In genomic region chr10:75883232-75883552, GRCm38 (mm10) we compare ENCODE assay signal across 9 mouse cellular contexts. TPM values are rescaled to one million over a fixed set of nuclear protein-coding genes. Genes with fewer than 3 reads are reported as not detected.
A peak's percentile ranks its signal among the peaks of the same experiment; 100 is the strongest.
DNase-seq lines count a peak whose midpoint lies in the region; ATAC-seq and TF ChIP-seq lines count a peak whose summit lies in the region.
"Had no signal": no experiment of that assay in that cellular context is flagged by ENCODE, and none has a peak within 500 bp of the region (broad histone marks: within the 10 kb centered on the region; RNA-seq: fewer than 3 reads in every experiment).

No protein-coding gene starts in this region.

- peaks cover 78% of the 10 kb centered on the region for H3K4me1 ChIP-seq in E14TG2a.4 (replicated peaks; ENCODE audit: low read depth, low read length)
- peaks cover 16% of the 10 kb centered on the region for H3K4me1 ChIP-seq in forebrain, embryonic 16.5 days (replicated peaks; ENCODE audit: control insufficient read depth, insufficient read depth, low read length)
- H3K4me1 ChIP-seq in lung, adult 2 months (ENCODE audit: control insufficient read depth, insufficient read depth, low read length), result no peaks in the 10 kb centered on the region

- H3K9me3 ChIP-seq in E14TG2a.4 (ENCODE audit: low read length), result no peaks in the 10 kb centered on the region
- H3K9me3 ChIP-seq in forebrain, embryonic 16.5 days (ENCODE audit: control insufficient read depth, low read length), result no peaks in the 10 kb centered on the region

- no peak overlapping the region for H3K27ac ChIP-seq in forebrain, embryonic 16.5 days (ENCODE audit: low read length)
- H3K27ac ChIP-seq in layer of hippocampus, adult 2 months, result peak overlapping the region; percentile 15; the same call in 1 of the 2 replicates

- peak; percentile 70; the same call in 1 of the 2 replicates for ATAC-seq in forebrain, embryonic 16.5 days

- no peaks in the 10 kb centered on the region for H3K36me3 ChIP-seq in E14TG2a.4 (ENCODE audit: insufficient read depth, low read length)
- H3K36me3 ChIP-seq in forebrain, embryonic 16.5 days (ENCODE audit: control insufficient read depth, insufficient read depth), result no peaks in the 10 kb centered on the region

- no peak overlapping the region for H3K4me2 ChIP-seq in forebrain, embryonic 16.5 days (ENCODE audit: low read length)

- no peak for TF ChIP-seq POLR2A in lung, adult 2 months (IDR thresholded peaks at IDR 0.05; ENCODE audit: borderline replicate concordance, extremely low read depth, low read depth, low read length)

- TF ChIP-seq CTCF in E14TG2a.4 (conservative IDR thresholded peaks at IDR 0.05; ENCODE audit: low read length), result peak; percentile 45; the same call in 1 of the 2 replicates
- TF ChIP-seq CTCF in layer of hippocampus, adult 2 months (conservative IDR thresholded peaks at IDR 0.05), result peak; percentile 67
- TF ChIP-seq CTCF in lung, adult 2 months (IDR thresholded peaks at IDR 0.05; ENCODE audit: insufficient read depth, low read length), result peak; percentile 54

- no peak overlapping the region for H3K9ac ChIP-seq in forebrain, embryonic 16.5 days (replicated peaks; ENCODE audit: low read depth, low read length)

- no peaks in the 10 kb centered on the region for H3K27me3 ChIP-seq in E14TG2a.4 (ENCODE audit: insufficient read depth, low read length)
- H3K27me3 ChIP-seq in forebrain, embryonic 16.5 days (replicated peaks; ENCODE audit: control insufficient read depth, insufficient read depth, low read length), result no peaks in the 10 kb centered on the region

- peak overlapping the region; percentile 73 for H3K4me3 ChIP-seq in E14TG2a.4 (replicated peaks; ENCODE audit: low read length)
- H3K4me3 ChIP-seq in forebrain, embryonic 16.5 days (replicated peaks; ENCODE audit: low read length), result no peak overlapping the region
- H3K4me3 ChIP-seq in layer of hippocampus, adult 2 months, result peak overlapping the region; percentile 20; the same call in 1 of the 2 replicates
- no peak overlapping the region for H3K4me3 ChIP-seq in lung, adult 2 months (replicated peaks; ENCODE audit: extremely low read depth, low read depth, low read length)
- H3K4me3 ChIP-seq: erythroblast, embryonic 14.5 days had no signal

- intact Hi-C loops in heart, postnatal 25 days (cut with DNase I), result loop anchor here (1.0 kb wide), 1 partner anchor 68 kb away; no protein-coding TSS in a partner anchor

- peak; percentile 75 to 78 for DNase-seq in cerebellum, adult 18-20 months
- DNase-seq in heart, postnatal 25 days (ENCODE audit: low spot score), result peak; percentile 64
- DNase-seq in layer of hippocampus, adult 2 months (ENCODE audit: low spot score in 2 of 2), result peak; percentile 75 to 80
- peak; percentile 68 for DNase-seq in lung, adult 2 months
- peak; percentile 79 for DNase-seq in ovary, adult 18-20 months (ENCODE audit: low spot score)
- peak; percentile 70 for DNase-seq in thymus, postnatal 14 days

- whole genome bisulfite sequencing in forebrain, embryonic 16.5 days, result under 1% methylated on average over 10 of the region's 10 CpGs
- WGBS in lung, adult 2 months, result under 1% methylated on average over 10 of the region's 10 CpGs

RNA-seq across cellular contexts. Expression of gene Derl3, which starts 10.0 kb away (rescaled TPM):
- 2.0 and 3.3 TPM in 2 replicates for polyA plus RNA-seq in forebrain, embryonic 16.5 days (2015; fragmentation: Nextera tagmentation; extraction: Ambion mirVana)
- under 1 TPM; 0.26 to 0.78 TPM for total RNA-seq in heart, postnatal 25 days (2021)
- total RNA-seq in layer of hippocampus, adult 2 months (2021), result 1 to 10 TPM; 3.2 to 5.0 TPM
- polyA plus RNA-seq in lung, adult 2 months (2012; rRNA removed), result 5.1 and 12.1 TPM in 2 replicates
- polyA plus RNA-seq: erythroblast, embryonic 14.5 days had no signal

RNA-seq across cellular contexts. Expression of gene Mif, which starts 23.2 kb away (rescaled TPM):
- polyA plus RNA-seq in forebrain, embryonic 16.5 days (2015; fragmentation: Nextera tagmentation; extraction: Ambion mirVana), result 1,679 and 1,753 TPM in 2 replicates
- total RNA-seq in heart, postnatal 25 days (2021), result 100 to 1,000 TPM; 202 to 203 TPM
- 100 to 1,000 TPM; 439 to 454 TPM for total RNA-seq in layer of hippocampus, adult 2 months (2021)
- 479 and 563 TPM in 2 replicates for polyA plus RNA-seq in lung, adult 2 months (2012; rRNA removed)

RNA-seq across cellular contexts. Expression of gene Smarcb1, which starts 38.2 kb away (rescaled TPM):
- 325 and 342 TPM in 2 replicates for polyA plus RNA-seq in forebrain, embryonic 16.5 days (2015; fragmentation: Nextera tagmentation; extraction: Ambion mirVana)
- 10 to 100 TPM; 22.8 to 22.9 TPM for total RNA-seq in heart, postnatal 25 days (2021)
- 10 to 100 TPM; 83.3 to 83.6 TPM for total RNA-seq in layer of hippocampus, adult 2 months (2021)
- 41.2 and 53.1 TPM in 2 replicates for polyA plus RNA-seq in lung, adult 2 months (2012; rRNA removed)

RNA-seq across cellular contexts. Expression of gene Gstt2, which starts 46.0 kb away (rescaled TPM):
- 4.0 and 4.2 TPM in 2 replicates for polyA plus RNA-seq in forebrain, embryonic 16.5 days (2015; fragmentation: Nextera tagmentation; extraction: Ambion mirVana)
- total RNA-seq in heart, postnatal 25 days (2021), result 10 to 100 TPM in 1 of 2 experiments, 1 to 10 TPM in 1; 9.3 to 10.9 TPM
- 1 to 10 TPM; 4.7 TPM for total RNA-seq in layer of hippocampus, adult 2 months (2021)
- polyA plus RNA-seq in lung, adult 2 months (2012; rRNA removed), result 137 and 149 TPM in 2 replicates

RNA-seq across cellular contexts. Expression of gene Chchd10, which starts 49.7 kb away (rescaled TPM):
- polyA plus RNA-seq in forebrain, embryonic 16.5 days (2015; fragmentation: Nextera tagmentation; extraction: Ambion mirVana), result 21.8 and 30.7 TPM in 2 replicates
- total RNA-seq in heart, postnatal 25 days (2021), result 1,000 to 10,000 TPM; 1,761 to 1,834 TPM
- total RNA-seq in layer of hippocampus, adult 2 months (2021), result 100 to 1,000 TPM; 328 to 340 TPM
- 415 and 628 TPM in 2 replicates for polyA plus RNA-seq in lung, adult 2 months (2012; rRNA removed)

Comparison
In these comparisons a context has a peak if more than half of its experiments do, and no peak if none do; other contexts are left out.
1. H3K4me3 ChIP-seq: peak in E14TG2a.4 (single experiment) and layer of hippocampus, adult 2 months (single experiment); none in forebrain, embryonic 16.5 days (single experiment) and lung, adult 2 months (single experiment).
2. Peak in every context shown above with its lines, with median percentiles within 50 percentile points of each other: CTCF ChIP-seq and DNase-seq.